Mouse (Mus musculus) lung, embryonic 14.5 days (tissue): ENCODE data around the gene Cipc. TPM values are rescaled to one million over a fixed set of nuclear protein-coding genes. Genes with fewer than 3 reads are reported as not detected.

Experiments used
- ATAC-seq: fragments of 200-750 bp; cut with Nextera tagmentation; 2 replicates; pipeline ENCODE4 v1.8.0; 2017; ENCODE audit warnings: mild to moderate bottlenecking, moderate TSS enrichment, moderate library complexity; ENCODE audit not compliant: insufficient read depth
- DNase-seq: peaks from one replicate; pipeline ENCODE4 v3.0.0-alpha.2; 2015
- H3K27ac ChIP-seq: fragments of 300-500 bp; sonication (generic); 2 replicates; pipeline ENCODE4 v1.5.1; 2014; ENCODE audit warnings: low read depth, mild to moderate bottlenecking, moderate library complexity
- H3K27me3 ChIP-seq: fragments of 300-500 bp; sonication (generic); 2 replicates; pipeline ENCODE4 v1.6.1; 2014; ENCODE audit warnings: low read length, control low read depth; ENCODE audit not compliant: insufficient read depth
- H3K36me3 ChIP-seq: fragments of 300-500 bp; sonication (generic); 2 replicates; pipeline ENCODE4 v1.6.1; 2014; ENCODE audit warnings: control low read depth; ENCODE audit not compliant: insufficient read depth
- H3K4me1 ChIP-seq: fragments of 300-500 bp; sonication (generic); 2 replicates; pipeline ENCODE4 v1.6.1; 2014; ENCODE audit warnings: antibody characterized with exemption, control low read depth; ENCODE audit not compliant: insufficient read depth
- H3K4me2 ChIP-seq: fragments of 300-500 bp; sonication (generic); 2 replicates; pipeline ENCODE4 v1.6.1; 2014; ENCODE audit warnings: mild to moderate bottlenecking
- H3K4me3 ChIP-seq: fragments of 300-500 bp; sonication (generic); 2 replicates; pipeline ENCODE4 v1.5.1; 2014; ENCODE audit warnings: low read depth, low read length
- H3K9ac ChIP-seq: fragments of 300-500 bp; sonication (generic); 2 replicates; pipeline ENCODE4 v1.6.1; 2014
- H3K9me3 ChIP-seq: fragments of 300-500 bp; sonication (generic); 2 replicates; pipeline ENCODE4 v1.6.1; 2016; ENCODE audit warnings: low read depth, low read length, control low read depth
- CTCF ChIP-seq: IDR thresholded peaks from 2 replicates; pipeline ENCODE4 v1.5.1; 2016; ENCODE audit warnings: antibody characterized with exemption, low read depth
- WGBS: fragments of 180-500 bp; shearing (Covaris S2); extraction: QIAGEN DNeasy Blood & Tissue Kit; methylation state at CpG from one replicate; pipeline ENCODE4 v1.1.7; 2014; 5-methylcytosine and 5-hydroxymethylcytosine counted together
- polyA plus RNA-seq: library from polyadenylated mRNA; unstranded; fragments of >200 nt; fragmentation: Nextera tagmentation; extraction: Ambion mirVana; gene quantifications from 2 replicates; pipeline ENCODE4 v1.2.1, GENCODE M21; 2014

The Cipc gene
- polyA plus RNA-seq, 1 experiment from 2014 or later, result 24.3 TPM

GRCm38 (mm10) chr12:86960791-86961335, 14.0 kb downstream of the Cipc start:
- H3K27me3 ChIP-seq, result no peaks in the 10 kb centered on the region

GRCm38 (mm10) chr12:86961589-86962344, 14.9 kb downstream of the Cipc start:
- WGBS, result 83% methylated on average over 11 of the region's 11 CpGs
- Histone ChIP-seq H3K9ac (no peak overlapping the region), H3K4me2 (no peak overlapping the region), H3K9me3 (no peaks in the 10 kb centered on the region), H3K4me3 (no peak overlapping the region), H3K27me3 (no peaks in the 10 kb centered on the region), H3K36me3 (peaks cover 69% of the 10 kb centered on the region), H3K27ac (no peak overlapping the region), H3K4me1 (no peaks in the 10 kb centered on the region)
- no peak for TF ChIP-seq CTCF
- no peak for DNase-seq
- no peak for ATAC-seq

More at GRCm38 (mm10) chr12:86960791-86961335, 14.0 kb downstream of the Cipc start:
- DNase-seq (no peak), ATAC-seq (no peak)
- Histone ChIP-seq H3K36me3 (peaks cover 77% of the 10 kb centered on the region), H3K27ac (no peak overlapping the region), H3K9ac (no peak overlapping the region), H3K9me3 (no peaks in the 10 kb centered on the region), H3K4me2 (no peak overlapping the region), H3K4me1 (no peaks in the 10 kb centered on the region), H3K4me3 (no peak overlapping the region)
- TF ChIP-seq CTCF, result no peak
- 94% methylated on average over 3 of the region's 3 CpGs for WGBS

GRCm38 (mm10) chr12:86964278-86965057, 17.6 kb downstream of the Cipc start:
- Histone ChIP-seq H3K36me3 (peaks cover 50% of the 10 kb centered on the region), H3K4me2 (no peak overlapping the region), H3K9ac (no peak overlapping the region), H3K4me1 (no peaks in the 10 kb centered on the region), H3K9me3 (no peaks in the 10 kb centered on the region), H3K27me3 (no peaks in the 10 kb centered on the region), H3K4me3 (no peak overlapping the region), H3K27ac (no peak overlapping the region)
- 86% methylated on average over 16 of the region's 16 CpGs for WGBS
- DNase-seq (no peak), ATAC-seq (no peak)
- no peak for TF ChIP-seq CTCF

- H3K27me3 ChIP-seq, result no peaks in the 10 kb centered on the region
- H3K9me3 ChIP-seq, result no peaks in the 10 kb centered on the region
- H3K4me3 ChIP-seq, result no peak overlapping the region
- TF ChIP-seq CTCF, result no peak
- ATAC-seq, result no peak
- no peak overlapping the region for H3K4me2 ChIP-seq
- WGBS, result 81% methylated on average over 4 of the region's 4 CpGs
- H3K9ac ChIP-seq, result no peak overlapping the region
- DNase-seq, result no peak
- no peak overlapping the region for H3K27ac ChIP-seq
- H3K4me1 ChIP-seq, result no peaks in the 10 kb centered on the region
- H3K36me3 ChIP-seq, result peaks cover 41% of the 10 kb centered on the region
Measured at GRCm38 (mm10) chr12:86965237-86965799, 18.5 kb downstream of the Cipc start.

GRCm38 (mm10) chr12:86968468-86969219, 21.8 kb downstream of the Cipc start:
- H3K36me3 ChIP-seq, result peaks cover 9% of the 10 kb centered on the region; the same call in 1 of the 2 replicates
- 52% methylated on average over 13 of the region's 13 CpGs for WGBS
- TF ChIP-seq CTCF, result no peak
- H3K4me3 ChIP-seq, result no peak overlapping the region
- H3K4me2 ChIP-seq, result no peak overlapping the region
- peaks cover 2% of the 10 kb centered on the region; the same call in 1 of the 2 replicates for H3K4me1 ChIP-seq
- 0 out of 2 replicates have a peak overlapping the region, but pooled peaks have one; percentile 12 for H3K27ac ChIP-seq
- H3K27me3 ChIP-seq, result no peaks in the 10 kb centered on the region
- ATAC-seq (no peak), DNase-seq (no peak)
- no peaks in the 10 kb centered on the region for H3K9me3 ChIP-seq
- no peak overlapping the region; the same call in 1 of the 2 replicates for H3K9ac ChIP-seq

GRCm38 (mm10) chr12:86969220-86969601, 22.4 kb downstream of the Cipc start:
- Histone ChIP-seq H3K4me2 (no peak overlapping the region), H3K4me1 (peaks cover 5% of the 10 kb centered on the region), H3K27ac (no peak overlapping the region), H3K9ac (no peak overlapping the region; the same call in 1 of the 2 replicates), H3K36me3 (peaks cover 6% of the 10 kb centered on the region; the same call in 1 of the 2 replicates), H3K9me3 (no peaks in the 10 kb centered on the region), H3K27me3 (no peaks in the 10 kb centered on the region), H3K4me3 (no peak overlapping the region)
- ATAC-seq (no peak), DNase-seq (no peak)
- no peak for TF ChIP-seq CTCF
- 61% methylated on average over 3 of the region's 3 CpGs for WGBS
